Mouse (Mus musculus): ENCODE measurements around the gene Kcnj11. TPM values are rescaled to one million over a fixed set of nuclear protein-coding genes. Genes with fewer than 3 reads are reported as not detected.

The Kcnj11 gene
- polyA plus RNA-seq, 1 experiment from 2014 or later: 0.48 TPM

DNA sequence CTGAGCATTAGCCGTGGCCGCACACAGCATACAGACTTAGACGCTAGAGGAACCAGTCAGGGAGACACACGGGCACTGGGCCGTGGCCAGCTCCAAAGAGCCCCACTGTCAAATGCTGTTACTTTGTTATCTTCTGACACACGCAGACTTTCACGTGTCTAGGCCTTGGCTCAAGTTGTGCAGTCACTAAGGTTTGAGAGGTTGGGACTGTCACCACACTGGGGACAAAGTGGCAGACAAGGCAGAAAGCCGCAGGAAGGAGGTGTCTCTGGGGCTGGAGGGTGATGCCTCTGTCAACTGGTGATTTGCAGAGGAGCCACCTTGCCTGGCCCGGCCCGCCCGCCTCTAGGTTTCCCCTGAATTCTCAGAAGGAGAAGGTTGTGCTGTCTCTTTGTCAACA, 24.8 kb upstream of the Kcnj11 start:
- H3K9me3 ChIP-seq: 0 out of 2 replicates have a peak, but pooled peaks cover 4% of the 10 kb centered on the region
- H3K4me1 ChIP-seq (replicated peaks): peaks cover 48% of the 10 kb centered on the region
- DNase-seq (ENCODE audit: low spot score): no peak
- peaks cover 4% of the 10 kb centered on the region; the same call in 1 of the 2 replicates for H3K27me3 ChIP-seq (ENCODE audit: insufficient read depth, poor library complexity, severe bottlenecking)
- no peak overlapping the region for H3K27ac ChIP-seq
- no peak overlapping the region for H3K4me3 ChIP-seq
- H3K36me3 ChIP-seq: no peaks in the 10 kb centered on the region
- WGBS: 89% methylated on average over 11 of the region's 11 CpGs

DNA sequence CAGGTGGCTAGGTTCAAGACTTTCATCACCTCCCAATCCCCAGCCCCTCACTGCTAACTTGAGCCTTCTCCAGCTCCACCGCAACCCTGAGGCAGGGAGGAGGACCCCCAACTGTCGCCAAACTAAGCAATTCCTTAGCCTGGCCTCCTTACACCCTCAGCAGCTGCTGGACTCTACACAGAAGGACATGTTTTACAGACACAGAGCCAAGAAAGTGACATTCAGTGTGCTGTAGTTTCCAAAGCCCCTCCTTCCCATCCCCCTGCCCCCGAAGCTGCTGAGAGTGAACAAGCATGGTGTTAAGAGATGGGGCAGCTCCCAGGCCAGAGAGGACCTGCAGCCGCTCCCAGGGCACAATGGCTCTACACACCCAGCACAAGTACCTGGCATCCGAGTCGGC, 23.9 kb upstream of the Kcnj11 start:
- peaks cover 41% of the 10 kb centered on the region for H3K4me1 ChIP-seq (replicated peaks)
- H3K27ac ChIP-seq: no peak overlapping the region
- WGBS: 76% methylated on average over 6 of the region's 6 CpGs

DNA sequence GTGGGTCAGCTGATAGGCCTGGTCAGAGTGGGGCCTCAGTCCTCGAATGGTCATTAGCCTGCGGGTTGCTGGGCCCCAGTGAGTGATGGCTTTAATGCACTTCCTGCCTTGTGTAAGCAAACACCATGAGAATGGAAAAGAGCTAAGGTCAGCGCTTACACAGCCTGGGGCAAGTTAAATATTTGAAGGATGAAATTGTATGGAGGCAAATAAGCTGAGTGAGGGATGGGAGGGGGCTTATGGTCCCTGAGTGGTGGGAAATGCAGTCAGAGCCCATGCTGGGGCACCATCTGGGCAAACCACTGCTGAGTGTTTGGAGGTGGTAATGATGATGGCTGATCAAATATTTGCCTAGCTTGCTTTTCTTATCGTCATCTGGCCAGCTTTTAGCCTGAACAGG, 22.4 kb upstream of the Kcnj11 start:
- Histone ChIP-seq H3K4me3 (no peak overlapping the region), H3K4me1 (replicated peaks) (peaks cover 28% of the 10 kb centered on the region), H3K36me3 (no peaks in the 10 kb centered on the region), H3K27ac (no peak overlapping the region), H3K9me3 (0 out of 2 replicates have a peak, but pooled peaks cover 4% of the 10 kb centered on the region), H3K27me3 (ENCODE audit: insufficient read depth, poor library complexity, severe bottlenecking) (peaks cover 4% of the 10 kb centered on the region; the same call in 1 of the 2 replicates)
- 56% methylated on average over 4 of the region's 4 CpGs for WGBS
- peak; percentile 30 for DNase-seq (ENCODE audit: low spot score)

More for the DNA sequence above, 23.9 kb upstream of the Kcnj11 start:
- 0 out of 2 replicates have a peak, but pooled peaks cover 4% of the 10 kb centered on the region for H3K9me3 ChIP-seq
- H3K4me3 ChIP-seq: no peak overlapping the region
- no peaks in the 10 kb centered on the region for H3K36me3 ChIP-seq
- peaks cover 4% of the 10 kb centered on the region; the same call in 1 of the 2 replicates for H3K27me3 ChIP-seq (ENCODE audit: insufficient read depth, poor library complexity, severe bottlenecking)
- DNase-seq (ENCODE audit: low spot score): no peak

DNA sequence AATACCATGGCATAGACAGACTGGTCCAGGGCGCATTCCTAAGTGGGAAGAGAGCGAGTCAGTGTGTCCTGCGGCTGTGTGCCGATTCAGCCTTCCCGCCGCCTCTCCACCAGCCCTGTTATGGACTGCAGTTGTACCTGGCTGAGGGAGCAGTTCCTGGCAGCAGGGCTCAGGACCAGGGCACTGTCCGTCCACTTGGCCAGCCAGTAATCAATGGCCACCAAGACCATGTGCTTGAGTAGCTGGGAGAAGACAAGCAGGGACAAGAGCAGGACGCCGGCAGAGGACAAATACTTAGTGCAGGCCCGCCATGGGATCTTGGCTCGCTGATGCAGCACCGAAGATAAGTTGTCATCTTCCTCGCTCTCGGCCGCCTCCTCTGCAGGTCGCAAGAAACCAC, 16.5 kb upstream of the Kcnj11 start:
- WGBS: 96% methylated on average over 16 of the region's 16 CpGs
- no peaks in the 10 kb centered on the region for H3K36me3 ChIP-seq
- peaks cover 16% of the 10 kb centered on the region for H3K4me1 ChIP-seq (replicated peaks)
- no peaks in the 10 kb centered on the region for H3K27me3 ChIP-seq (ENCODE audit: insufficient read depth, poor library complexity, severe bottlenecking)
- 0 out of 2 replicates have a peak, but pooled peaks cover under 1% of the 10 kb centered on the region for H3K9me3 ChIP-seq
- no peak for DNase-seq (ENCODE audit: low spot score)
- H3K27ac ChIP-seq: no peak overlapping the region
- no peak overlapping the region for H3K4me3 ChIP-seq

DNA sequence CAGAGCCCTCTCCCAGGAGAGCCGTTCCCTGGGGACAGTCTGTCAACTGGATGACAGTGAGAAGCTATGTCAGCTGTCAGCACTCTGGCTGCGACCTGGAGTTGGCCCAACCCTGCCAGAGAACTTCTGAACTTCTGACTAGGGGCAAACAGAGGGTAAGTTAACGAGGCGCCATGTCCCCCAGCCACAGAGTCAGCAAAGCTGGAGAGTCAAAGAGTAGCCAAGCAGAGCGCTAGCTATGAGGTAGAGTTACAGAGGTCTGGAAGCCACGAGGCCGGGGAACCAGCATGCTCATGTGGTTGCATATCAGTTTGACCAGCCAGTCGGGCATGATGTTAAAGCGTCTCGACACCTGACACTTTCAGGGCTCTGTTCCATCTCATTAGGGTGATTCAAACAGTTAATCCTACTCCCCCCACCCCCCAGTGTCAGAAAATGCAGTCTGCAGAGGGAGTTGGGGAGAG, 15.6 kb upstream of the Kcnj11 start:
- Histone ChIP-seq H3K27me3 (ENCODE audit: insufficient read depth, poor library complexity, severe bottlenecking) (no peaks in the 10 kb centered on the region), H3K36me3 (no peaks in the 10 kb centered on the region), H3K4me3 (no peak overlapping the region), H3K9me3 (no peaks in the 10 kb centered on the region), H3K4me1 (replicated peaks) (peaks cover 16% of the 10 kb centered on the region), H3K27ac (no peak overlapping the region)
- WGBS: 68% methylated on average over 10 of the region's 10 CpGs
- DNase-seq (ENCODE audit: low spot score): no peak

DNA sequence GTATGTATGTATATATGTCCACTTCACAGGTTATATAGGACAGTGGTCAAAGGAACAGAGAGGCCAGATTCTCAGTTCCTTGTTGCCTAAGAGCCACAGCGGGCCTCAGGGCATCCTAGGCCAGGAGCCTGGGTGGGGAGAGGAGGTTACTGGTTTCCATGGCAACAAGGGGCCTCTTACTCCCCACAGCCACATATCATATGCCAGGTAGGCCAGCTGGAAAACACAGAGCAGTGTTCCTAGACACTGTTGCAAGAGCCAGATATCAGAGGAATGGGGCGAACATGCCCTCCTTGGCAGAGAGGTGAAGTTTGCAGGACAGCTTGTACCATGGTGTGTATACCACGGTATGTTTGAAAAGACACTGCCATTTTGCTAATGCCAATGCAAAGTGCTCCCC, 12.9 kb upstream of the Kcnj11 start:
- Histone ChIP-seq H3K9me3 (no peaks in the 10 kb centered on the region), H3K27me3 (ENCODE audit: insufficient read depth, poor library complexity, severe bottlenecking) (no peaks in the 10 kb centered on the region), H3K27ac (no peak overlapping the region), H3K36me3 (no peaks in the 10 kb centered on the region), H3K4me3 (no peak overlapping the region), H3K4me1 (replicated peaks) (peaks cover 16% of the 10 kb centered on the region)
- no peak for DNase-seq (ENCODE audit: low spot score)
- WGBS: 70% methylated on average over 3 of the region's 3 CpGs

DNA sequence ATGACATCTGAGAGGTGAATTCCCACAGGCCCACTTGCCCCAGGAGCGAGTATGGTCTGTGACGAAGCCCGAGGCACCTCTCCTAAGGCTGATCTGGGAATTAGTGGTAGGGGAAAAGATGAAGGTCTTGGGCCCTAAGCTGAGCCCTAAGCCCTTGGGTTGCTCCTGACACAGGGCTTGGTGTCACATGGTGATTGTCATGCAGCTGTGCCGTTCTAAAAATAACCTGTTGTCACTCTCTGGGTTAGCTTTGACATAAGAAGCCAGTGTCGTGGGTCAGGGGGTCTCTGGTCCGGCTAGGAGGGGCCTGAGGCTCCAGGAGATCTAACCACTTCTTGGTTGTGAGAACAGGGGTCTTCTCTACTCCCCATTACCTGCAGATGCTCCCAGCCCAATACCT, 11.4 kb upstream of the Kcnj11 start:
- no peak for DNase-seq (ENCODE audit: low spot score)
- peaks cover 20% of the 10 kb centered on the region for H3K4me1 ChIP-seq (replicated peaks)
- no peak overlapping the region for H3K4me3 ChIP-seq
- no peaks in the 10 kb centered on the region for H3K36me3 ChIP-seq
- H3K27ac ChIP-seq: no peak overlapping the region
- H3K9me3 ChIP-seq: no peaks in the 10 kb centered on the region
- 73% methylated on average over 6 of the region's 6 CpGs for WGBS
- no peaks in the 10 kb centered on the region for H3K27me3 ChIP-seq (ENCODE audit: insufficient read depth, poor library complexity, severe bottlenecking)

DNA sequence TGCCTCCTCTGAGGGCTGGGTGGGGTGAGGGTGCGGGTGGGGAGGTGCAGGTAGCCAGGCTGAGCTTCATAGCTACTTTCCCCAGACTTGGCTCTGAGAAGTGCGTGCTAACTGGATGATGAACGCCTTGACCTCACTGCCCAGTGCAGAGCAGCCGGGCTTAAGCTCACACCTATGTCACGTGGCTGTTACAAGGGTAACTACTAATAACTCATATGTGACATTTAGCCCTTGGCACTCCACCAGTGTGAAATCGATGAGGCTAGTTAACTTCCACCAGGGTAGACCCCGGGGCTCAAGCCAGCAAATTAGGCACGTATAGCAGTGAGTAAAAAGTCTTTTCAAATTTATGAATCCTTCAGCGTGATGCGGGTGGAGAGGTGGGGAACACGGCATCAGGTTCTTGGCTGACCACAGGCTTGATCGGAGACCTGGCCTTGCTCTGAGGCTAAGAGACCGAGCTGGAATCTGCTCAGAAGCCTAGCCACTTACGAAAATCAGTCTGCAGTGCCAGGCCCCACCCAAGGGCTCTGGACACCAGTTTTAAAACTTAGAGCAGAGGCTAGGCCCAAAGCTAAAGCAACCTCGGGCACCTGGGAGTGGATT, 10.8 kb upstream of the Kcnj11 start:
- no peaks in the 10 kb centered on the region for H3K9me3 ChIP-seq
- H3K36me3 ChIP-seq: no peaks in the 10 kb centered on the region
- H3K27ac ChIP-seq: no peak overlapping the region
- 91% methylated on average over 15 of the region's 15 CpGs for WGBS
- H3K27me3 ChIP-seq (ENCODE audit: insufficient read depth, poor library complexity, severe bottlenecking): no peaks in the 10 kb centered on the region
- H3K4me1 ChIP-seq (replicated peaks): peaks cover 17% of the 10 kb centered on the region
- H3K4me3 ChIP-seq: no peak overlapping the region
- no peak for DNase-seq (ENCODE audit: low spot score)

DNA sequence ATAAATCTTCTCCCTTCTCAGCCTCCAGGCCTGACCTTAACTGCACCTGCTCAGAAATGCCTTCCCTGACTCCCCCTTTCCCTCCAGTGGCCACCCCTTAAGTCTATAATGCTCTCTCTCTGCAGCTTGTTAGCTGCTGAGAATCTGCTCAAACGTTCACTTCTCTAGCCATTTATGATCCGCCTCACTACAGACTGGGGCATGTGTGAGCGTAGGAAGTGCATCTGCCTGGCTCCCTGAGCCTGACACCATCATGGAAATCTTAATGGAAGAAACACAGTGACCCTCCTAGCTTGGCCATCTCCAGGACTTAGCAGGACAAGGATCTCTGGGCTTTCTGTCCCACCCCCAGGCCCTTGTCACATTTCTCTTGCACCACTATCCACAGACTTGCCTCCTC, 9.5 kb upstream of the Kcnj11 start:
- H3K4me3 ChIP-seq: no peak overlapping the region
- no peak for DNase-seq (ENCODE audit: low spot score)
- H3K4me1 ChIP-seq (replicated peaks): peaks cover 17% of the 10 kb centered on the region
- no peaks in the 10 kb centered on the region for H3K36me3 ChIP-seq
- H3K27me3 ChIP-seq (ENCODE audit: insufficient read depth, poor library complexity, severe bottlenecking): no peaks in the 10 kb centered on the region
- H3K9me3 ChIP-seq: no peaks in the 10 kb centered on the region
- no peak overlapping the region for H3K27ac ChIP-seq
- WGBS: 84% methylated on average over 3 of the region's 3 CpGs

DNA sequence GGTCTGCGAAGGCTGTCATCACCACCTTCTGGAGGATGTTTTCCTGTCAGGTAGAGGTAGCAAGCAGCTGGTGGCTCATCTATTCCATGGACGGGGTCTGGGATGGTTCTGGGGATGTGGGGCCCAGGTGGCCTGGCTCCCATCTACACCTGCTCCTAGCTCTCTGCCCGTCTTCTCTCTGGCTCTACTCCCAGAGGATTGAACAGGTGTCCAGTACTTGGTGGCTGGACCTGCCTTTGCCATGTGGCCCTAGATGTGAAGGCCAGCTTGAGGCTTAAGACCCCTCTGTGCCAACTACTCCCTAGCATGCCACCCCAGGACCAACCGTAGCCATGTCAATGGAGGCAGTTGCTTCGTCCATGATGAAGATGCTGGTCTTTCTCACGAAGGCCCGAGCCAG, 4.9 kb upstream of the Kcnj11 start:
- Histone ChIP-seq H3K27ac (no peak overlapping the region), H3K4me1 (replicated peaks) (peaks cover 8% of the 10 kb centered on the region), H3K9me3 (no peaks in the 10 kb centered on the region), H3K36me3 (no peaks in the 10 kb centered on the region), H3K4me3 (no peak overlapping the region), H3K27me3 (ENCODE audit: insufficient read depth, poor library complexity, severe bottlenecking) (peaks cover 2% of the 10 kb centered on the region; the same call in 1 of the 2 replicates)
- WGBS: 92% methylated on average over 7 of the region's 7 CpGs
- DNase-seq (ENCODE audit: low spot score): no peak

DNA sequence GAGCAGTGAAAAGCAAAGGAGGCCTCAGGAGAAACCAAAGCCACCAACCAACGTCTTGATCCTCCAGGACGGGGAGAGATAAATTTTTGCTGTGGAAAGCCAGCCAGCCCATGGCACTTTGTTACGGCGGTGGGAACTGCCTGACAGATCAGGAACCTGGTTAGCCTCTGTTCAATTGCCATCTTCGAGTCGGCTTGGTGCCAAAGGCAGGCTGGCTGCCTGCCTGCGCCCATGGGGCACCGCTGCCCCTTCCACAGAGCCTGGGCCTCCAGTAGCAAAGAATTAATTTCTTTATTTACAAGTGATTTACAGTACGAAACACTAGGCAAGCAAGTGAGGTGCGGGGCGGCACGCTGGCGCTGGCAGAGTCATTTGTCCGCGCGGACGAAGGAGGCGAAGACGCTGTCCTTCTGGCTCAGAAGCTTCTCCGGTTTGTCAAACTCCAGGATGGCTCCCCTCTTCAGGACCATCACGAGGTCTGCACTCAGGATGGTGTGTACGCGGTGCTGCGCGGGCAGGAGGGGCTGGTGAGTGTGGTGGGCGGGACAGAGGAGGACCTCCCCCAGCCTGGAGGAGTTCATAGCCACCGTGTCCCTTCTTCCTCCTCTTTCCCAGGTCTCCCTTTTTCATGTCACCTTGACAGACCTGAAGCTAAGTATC, 3.8 kb upstream of the Kcnj11 start:
- Histone ChIP-seq H3K27ac (no peak overlapping the region), H3K4me3 (no peak overlapping the region), H3K4me1 (replicated peaks) (peaks cover 19% of the 10 kb centered on the region), H3K36me3 (no peaks in the 10 kb centered on the region), H3K27me3 (ENCODE audit: insufficient read depth, poor library complexity, severe bottlenecking) (peaks cover 13% of the 10 kb centered on the region), H3K9me3 (no peaks in the 10 kb centered on the region)
- WGBS: 87% methylated on average over 27 of the region's 27 CpGs
- no peak for DNase-seq (ENCODE audit: low spot score)

DNA sequence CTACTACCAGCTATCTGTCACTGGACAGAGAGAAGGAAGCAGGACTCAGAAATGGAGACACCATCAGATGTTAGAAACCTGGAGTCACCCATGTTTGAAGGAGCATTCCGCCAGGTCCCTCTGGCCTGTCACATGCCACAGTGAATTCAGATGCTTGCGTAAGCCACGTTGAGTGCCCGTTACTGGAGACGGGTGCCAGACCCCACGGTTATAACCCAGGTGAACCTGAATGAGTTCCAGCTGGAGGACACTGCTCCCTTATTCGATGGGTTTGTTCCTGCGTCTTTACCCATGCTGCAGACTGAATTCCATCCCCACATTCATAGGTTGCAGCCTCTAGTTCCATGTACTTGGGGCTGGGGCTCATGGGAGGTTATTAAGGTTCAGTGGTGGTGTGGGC, 3.2 kb upstream of the Kcnj11 start:
- H3K4me3 ChIP-seq: no peak overlapping the region
- WGBS: 88% methylated on average over 8 of the region's 8 CpGs

DNA sequence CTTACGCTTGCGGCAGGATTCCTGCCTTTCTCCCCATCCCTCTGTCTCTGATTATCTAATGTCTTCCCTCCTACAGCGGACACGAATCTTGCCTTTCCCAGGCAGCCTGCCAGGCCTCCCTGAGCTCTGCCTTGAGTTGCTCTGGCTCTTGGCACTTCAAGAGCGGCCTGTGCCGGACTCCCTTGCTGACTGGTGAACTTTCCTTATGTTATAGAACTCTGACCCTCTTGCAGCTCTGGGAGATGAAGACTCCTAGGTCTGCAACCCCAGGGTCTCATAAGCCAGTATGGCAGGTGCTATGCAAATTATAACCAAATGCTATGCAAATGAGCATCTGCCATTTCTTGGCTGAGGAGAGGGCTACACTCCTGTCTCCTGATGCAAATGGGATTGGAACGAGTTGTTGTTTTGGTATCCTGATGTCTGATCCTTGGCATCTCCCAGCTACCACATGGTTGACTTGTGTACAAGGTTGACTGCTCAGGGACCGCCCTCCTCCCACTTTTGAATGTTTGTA, 2.6 kb upstream of the Kcnj11 start:
- Histone ChIP-seq H3K9me3 (no peaks in the 10 kb centered on the region), H3K36me3 (no peaks in the 10 kb centered on the region), H3K27me3 (ENCODE audit: insufficient read depth, poor library complexity, severe bottlenecking) (peaks cover 24% of the 10 kb centered on the region), H3K27ac (peak overlapping the region; percentile 12; the same call in 1 of the 2 replicates), H3K4me1 (replicated peaks) (peaks cover 19% of the 10 kb centered on the region), H3K4me3 (no peak overlapping the region)
- DNase-seq (ENCODE audit: low spot score): no peak
- 83% methylated on average over 8 of the region's 8 CpGs for WGBS

More for the DNA sequence above, 3.2 kb upstream of the Kcnj11 start:
- peaks cover 19% of the 10 kb centered on the region for H3K4me1 ChIP-seq (replicated peaks)
- H3K9me3 ChIP-seq: no peaks in the 10 kb centered on the region
- no peak overlapping the region for H3K27ac ChIP-seq
- DNase-seq (ENCODE audit: low spot score): no peak
- H3K36me3 ChIP-seq: no peaks in the 10 kb centered on the region
- H3K27me3 ChIP-seq (ENCODE audit: insufficient read depth, poor library complexity, severe bottlenecking): peaks cover 19% of the 10 kb centered on the region
